Mouse (Mus musculus) brown adipose tissue, adult 24 weeks (tissue): ENCODE measurements around the gene Gm21188. TPM values are rescaled to one million over a fixed set of nuclear protein-coding genes. Genes with fewer than 3 reads are reported as not detected.
"Not testable (repeated sequence)": the region's sequence is repeated elsewhere in the genome, so short reads cannot be mapped to it uniquely, and the experiment has no call there.

Source experiments
- H3K27ac ChIP-seq: fragments of 200-500 bp; replicated peaks from 2 replicates; pipeline ENCODE4 v1.5.1; 2012; ENCODE audit warnings: low read depth, mild to moderate bottlenecking, low read length
- H3K4me1 ChIP-seq: fragments of 200-500 bp; 2 replicates; pipeline ENCODE4 v1.6.1; 2012; ENCODE audit warnings: low read length, mixed read lengths; ENCODE audit not compliant: control insufficient read depth, insufficient read depth, insufficient read length
- H3K4me3 ChIP-seq: fragments of 200-500 bp; 2 replicates; pipeline ENCODE4 v1.5.1; 2012; ENCODE audit warnings: low read depth, mild to moderate bottlenecking, low read length, moderate library complexity; ENCODE audit not compliant: insufficient read depth
- polyA plus RNA-seq: library from polyadenylated mRNA; stranded (reverse); fragments of >200 nt; gene quantifications from 2 replicates; pipeline ENCODE4 v1.2.4, GENCODE M21; 2012; ENCODE audit not compliant: missing spikeins, insufficient read depth, insufficient read length

The Gm21188 gene
- polyA plus RNA-seq, 1 experiment: 3.4 TPM

DNA sequence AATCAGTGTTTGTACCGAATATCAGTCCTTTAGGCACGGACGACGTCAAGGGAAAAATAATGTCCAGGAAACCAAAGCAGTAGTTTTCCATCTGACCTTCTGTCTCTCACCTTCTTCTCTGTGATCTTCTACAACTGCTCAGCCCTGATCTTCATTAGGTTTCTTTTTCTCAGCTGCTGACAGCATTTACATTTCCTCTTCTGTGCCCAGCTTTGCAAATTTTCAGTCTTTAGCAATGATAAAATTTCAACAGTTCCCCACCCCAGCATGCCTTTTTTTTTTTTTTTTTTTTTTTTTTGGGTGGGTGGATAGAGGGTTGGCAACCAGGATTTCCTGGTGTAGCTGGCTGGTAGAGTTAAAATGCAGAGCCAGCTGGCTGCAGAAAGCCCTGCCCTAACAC is 52.8 kb downstream of the Gm21188 start:
- not testable (repeated sequence) for H3K4me1 ChIP-seq, H3K4me3 ChIP-seq

DNA sequence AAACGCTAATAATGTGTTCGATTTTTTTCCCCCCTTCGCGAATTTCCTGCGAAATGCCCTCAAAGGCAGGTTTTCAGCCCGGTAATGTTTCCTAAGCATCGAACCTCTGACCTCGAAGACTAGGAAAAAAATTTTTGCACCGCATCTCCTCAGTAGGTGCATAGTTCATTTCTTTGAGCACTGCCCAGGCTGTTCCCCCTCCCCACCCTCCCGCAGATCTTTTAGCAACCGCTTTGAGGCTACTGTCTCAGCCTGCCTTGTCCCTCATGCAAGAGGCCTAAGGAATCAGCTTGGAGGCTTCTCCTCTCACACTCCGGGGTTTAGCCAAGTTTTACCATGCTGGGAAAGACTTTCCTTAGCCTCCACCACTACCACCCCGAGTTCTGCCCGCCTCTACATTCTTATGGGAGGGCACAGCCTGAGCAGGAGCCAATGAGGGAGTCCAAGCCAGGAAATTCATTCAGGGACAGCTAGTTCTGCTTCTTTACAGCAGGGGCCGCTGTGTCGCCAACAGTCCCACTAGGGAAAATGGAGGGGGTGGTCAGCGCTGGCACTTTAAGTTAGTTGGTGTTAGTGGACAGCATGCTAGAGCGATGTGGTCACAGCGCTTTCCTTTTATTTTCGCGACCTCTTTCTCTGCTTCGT is 53.4 kb downstream of the Gm21188 start:
- not testable (repeated sequence) for H3K4me1 ChIP-seq, H3K27ac ChIP-seq, H3K4me3 ChIP-seq

More for the DNA sequence above, 52.8 kb downstream of the Gm21188 start:
- H3K27ac ChIP-seq: not testable (repeated sequence)

DNA sequence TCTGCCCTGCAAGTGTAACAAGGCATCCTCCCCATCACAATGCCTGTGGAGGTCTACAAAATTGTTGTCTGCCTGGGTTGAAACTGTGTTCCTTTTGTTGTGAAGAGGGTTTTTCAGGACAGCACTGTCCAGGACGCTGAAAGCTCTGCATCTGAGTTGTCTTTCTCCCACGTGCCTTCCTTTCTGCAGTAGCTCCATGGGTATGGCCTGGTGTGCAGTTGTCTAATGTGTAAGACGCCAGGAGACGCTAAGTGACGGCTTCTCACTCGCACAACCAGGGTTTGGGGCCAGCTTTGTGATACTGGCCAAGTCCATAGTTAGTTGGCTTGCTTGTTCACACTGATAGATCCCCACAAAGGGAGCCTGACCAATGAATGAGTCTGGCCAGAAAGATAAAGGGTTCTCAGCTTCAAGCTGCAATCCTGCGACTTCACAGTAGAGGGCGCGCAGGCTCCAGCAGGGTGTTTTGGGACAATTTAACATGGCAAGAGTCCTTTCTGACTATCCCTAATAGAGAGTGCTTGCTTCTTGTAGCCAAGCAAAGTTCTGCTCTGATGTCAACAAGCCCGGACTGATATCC is 60.0 kb downstream of the Gm21188 start:
- not testable (repeated sequence) for H3K4me3 ChIP-seq, H3K27ac ChIP-seq, H3K4me1 ChIP-seq

DNA sequence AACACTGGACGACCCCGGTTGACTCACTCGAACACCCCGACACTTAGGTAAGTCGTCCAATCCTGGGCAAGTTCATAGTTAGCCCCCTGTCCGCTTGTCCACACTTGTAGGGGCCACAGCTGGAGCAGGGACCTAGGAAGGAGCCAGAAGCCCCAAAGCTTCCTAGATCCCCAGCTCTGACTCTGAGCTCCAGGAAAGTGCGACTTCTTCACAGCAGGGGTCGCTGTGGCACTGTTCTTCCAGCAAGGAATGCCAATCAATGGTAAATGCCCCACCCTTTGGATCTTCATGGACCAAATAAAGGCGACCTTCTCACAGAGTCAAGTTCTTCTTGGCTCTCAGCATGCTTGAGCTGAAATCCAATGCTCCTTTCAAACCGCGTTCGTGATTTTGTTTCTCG is 60.7 kb downstream of the Gm21188 start:
- not testable (repeated sequence) for H3K4me1 ChIP-seq, H3K27ac ChIP-seq, H3K4me3 ChIP-seq

Other genes starting within 250 kb of the Gm21188 start
- not detected in 2 replicates for gene AF067063, start 222.0 kb downstream of the Gm21188 start, polyA plus RNA-seq
- gene D13Ertd608e, start 216.2 kb downstream of the Gm21188 start, polyA plus RNA-seq: not detected in 2 replicates
- gene Tcstv1, start 157.4 kb downstream of the Gm21188 start, polyA plus RNA-seq: not detected in 2 replicates
- gene Gm21761, start 122.9 kb downstream of the Gm21188 start, polyA plus RNA-seq: not detected in 2 replicates
- gene B020031M17Rik, start 101.4 kb downstream of the Gm21188 start, polyA plus RNA-seq: not detected in 2 replicates
- gene Gm36079, start 25.2 kb downstream of the Gm21188 start, polyA plus RNA-seq: not detected in 2 replicates
- gene Gm20767, start 88.1 kb upstream of the Gm21188 start, polyA plus RNA-seq: not detected in 2 replicates
- not detected in 2 replicates for gene Gm21818, start 120.2 kb upstream of the Gm21188 start, polyA plus RNA-seq
- gene Gm21762, start 163.8 kb upstream of the Gm21188 start, polyA plus RNA-seq: not detected in 2 replicates
- not detected in 2 replicates for gene Gm21731, start 186.9 kb upstream of the Gm21188 start, polyA plus RNA-seq
- not detected in 2 replicates for gene AF067061, start 210.9 kb upstream of the Gm21188 start, polyA plus RNA-seq
- gene BC147527, start 248.2 kb upstream of the Gm21188 start, polyA plus RNA-seq: not detected in 2 replicates